Mouse (Mus musculus): ENCODE data around the gene Wscd1.

DNA sequence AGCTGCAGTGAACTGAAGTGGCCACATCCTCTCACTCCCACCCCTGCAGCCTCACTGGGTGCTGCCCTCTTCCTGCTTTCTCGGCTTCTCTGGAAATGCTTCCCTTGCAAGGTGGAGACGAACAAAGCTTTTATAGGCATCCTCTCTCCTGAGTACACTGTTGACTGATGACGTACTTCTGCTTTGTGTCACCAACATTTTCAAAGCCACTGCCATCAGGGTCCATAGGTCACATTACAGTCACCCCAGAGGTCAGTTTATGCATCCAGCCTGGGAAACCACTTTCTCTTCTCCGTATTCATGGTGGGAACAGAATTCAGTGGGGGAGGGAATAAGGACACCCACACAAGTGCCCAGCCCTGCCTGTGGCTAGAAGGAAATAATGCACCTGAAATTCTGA lies 23.1 kb downstream of the Wscd1 start:
- no peak for TF ChIP-seq CTCF (IDR thresholded peaks at IDR 0.05; ENCODE audit: insufficient read depth, low read length)
- no peak for TF ChIP-seq POLR2A (IDR thresholded peaks at IDR 0.05; ENCODE audit: borderline replicate concordance, extremely low read depth, low read depth, low read length)
